Mouse (Mus musculus) cerebellum, adult 8-10 months (tissue): ENCODE measurements at regions not wholly inside any gene's neighbourhood (a gene's known extent, or its start where the extent isn't known, plus 50 kb on each side); places are given as distances from the start of the nearest gene placed in this dataset.
"Not testable (repeated sequence)": the region's sequence is repeated elsewhere in the genome, so short reads cannot be mapped to it uniquely, and the experiment has no call there.

Experiments used
- DNase-seq: peaks from one replicate; pipeline ENCODE4 v3.0.0; 2022

- no peak for DNase-seq
Observed at GRCm38 (mm10) chr16:50010074-50010473, 209.7 kb downstream of the Cd47 start.

DNA sequence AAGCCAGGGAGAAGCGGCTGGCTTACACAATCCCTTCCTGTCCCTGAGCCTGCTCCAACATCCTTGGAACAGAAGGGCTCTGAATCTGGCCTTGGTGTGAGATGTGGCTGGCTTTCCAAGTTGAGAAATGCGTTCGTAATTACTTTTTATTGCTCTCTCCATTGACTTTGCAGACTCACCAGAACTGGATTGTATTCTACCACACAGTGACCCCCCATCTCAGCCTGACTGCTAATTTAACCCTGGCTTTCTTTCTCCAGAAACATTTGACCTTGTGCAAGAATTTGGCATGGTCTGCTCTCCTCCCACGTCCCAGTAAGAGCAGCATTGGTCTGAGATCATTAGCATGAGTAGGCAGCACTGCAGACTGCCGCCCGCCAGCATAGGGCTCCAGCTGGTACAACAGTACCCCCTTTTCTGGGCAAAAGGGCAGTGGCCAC lies 210.2 kb downstream of the Cd47 start:
- DNase-seq = peak; percentile 74

DNA sequence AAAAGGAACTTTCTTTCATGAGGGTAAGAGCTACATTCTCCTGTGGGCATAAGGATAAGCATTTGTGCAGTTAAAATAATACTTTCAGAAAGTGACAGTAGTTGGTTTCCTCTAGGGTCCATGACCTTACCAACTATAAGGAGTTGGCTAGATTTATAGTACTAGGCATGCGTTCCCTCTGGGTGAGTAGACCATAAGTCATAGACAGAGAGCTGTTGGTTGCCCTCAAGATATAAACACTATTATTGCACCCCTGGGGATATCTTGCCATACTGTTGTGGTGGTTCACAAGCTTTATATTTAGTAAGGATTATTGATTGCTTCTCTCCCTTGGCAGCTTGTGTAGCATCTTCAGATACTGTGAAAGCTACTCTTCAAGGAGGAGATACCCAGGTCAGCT lies 223.6 kb downstream of the Cd47 start:
- no peak for DNase-seq

- DNase-seq = no peak
Observed at GRCm38 (mm10) chr16:50026100-50026884, 226.0 kb downstream of the Cd47 start.

DNA sequence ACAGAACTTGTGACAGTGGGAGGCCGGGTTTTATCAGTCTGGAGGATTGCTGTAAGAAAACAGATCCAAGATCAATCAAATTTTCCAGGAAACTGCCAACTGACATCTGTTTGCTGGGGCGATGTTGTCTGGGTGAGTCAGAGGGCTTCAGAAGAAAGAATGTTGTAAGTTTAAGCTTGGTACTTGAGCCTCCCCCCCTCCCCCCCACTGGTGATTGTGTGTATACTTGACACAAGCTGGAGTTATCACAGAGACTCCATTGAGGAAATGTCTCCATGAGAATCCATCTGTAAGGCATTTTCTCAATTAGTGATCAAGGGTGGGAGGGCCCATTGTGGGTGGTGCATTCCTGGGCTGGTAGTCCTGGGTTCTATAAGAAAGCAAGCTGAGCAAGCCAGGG lies 226.9 kb downstream of the Cd47 start:
- no peak for DNase-seq

DNA sequence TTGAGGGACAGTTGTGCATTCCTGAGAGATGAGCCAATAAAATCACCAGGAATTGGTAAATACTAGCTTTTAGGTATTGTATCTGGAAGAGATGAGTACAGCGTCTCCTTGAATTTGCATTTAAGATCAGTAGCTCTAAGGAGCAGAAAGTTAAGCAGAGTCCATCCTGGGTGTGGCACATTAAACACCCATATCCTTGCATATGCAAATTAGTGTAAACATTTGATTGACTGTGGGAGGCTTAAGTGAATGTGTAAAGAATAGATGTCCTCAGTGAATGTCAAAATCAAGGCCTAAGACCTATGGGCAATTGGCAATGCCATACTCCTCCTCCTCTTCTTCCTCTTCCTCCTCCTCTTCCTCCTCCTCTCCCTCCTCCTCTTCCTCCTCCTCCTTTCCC lies 229.4 kb downstream of the Cd47 start:
- DNase-seq = no peak

DNA sequence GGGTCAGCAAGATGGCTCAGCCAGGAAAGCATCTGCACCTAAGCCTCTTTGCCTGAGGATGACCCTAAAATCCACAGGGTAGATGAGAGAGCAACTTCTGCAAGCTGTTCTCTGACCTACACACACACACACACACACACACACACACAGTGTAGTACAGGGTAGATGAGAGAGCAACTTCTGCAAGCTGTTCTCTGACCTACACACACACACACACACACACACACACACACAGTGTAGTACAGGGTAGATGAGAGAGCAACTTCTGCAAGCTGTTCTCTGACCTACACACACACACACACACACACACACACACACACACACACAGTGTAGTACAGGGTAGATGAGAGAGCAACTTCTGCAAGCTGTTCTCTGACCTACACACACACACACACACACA lies 230.0 kb downstream of the Cd47 start:
- DNase-seq = not testable (repeated sequence)

GRCm38 (mm10) chr16:50030905-50031369 lies 230.6 kb downstream of the Cd47 start:
- DNase-seq = no peak

DNA sequence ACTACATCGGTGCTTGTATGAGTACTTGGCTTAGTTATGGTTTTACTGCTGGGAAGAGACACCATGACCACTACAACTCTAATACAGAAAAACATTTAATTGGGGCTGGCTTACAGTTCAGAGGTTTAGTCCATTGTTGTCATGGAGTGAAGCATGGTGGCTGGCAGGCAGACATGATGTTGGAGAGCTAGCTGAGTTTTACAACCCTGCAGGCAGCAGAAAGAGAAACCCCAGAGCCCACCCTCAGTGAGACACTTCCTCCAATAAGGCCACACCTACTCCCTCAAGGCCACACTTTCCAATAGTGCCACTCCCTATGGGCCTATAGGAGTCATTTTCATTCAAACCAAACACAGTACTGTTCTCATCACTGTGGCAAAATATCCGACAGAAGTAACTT lies 232.5 kb downstream of the Cd47 start:
- DNase-seq = no peak

- peak; percentile 48 for DNase-seq
Observed at GRCm38 (mm10) chr16:50036296-50036734, 236.0 kb downstream of the Cd47 start.

GRCm38 (mm10) chr16:50044103-50044502 lies 243.8 kb downstream of the Cd47 start:
- no peak for DNase-seq

DNA sequence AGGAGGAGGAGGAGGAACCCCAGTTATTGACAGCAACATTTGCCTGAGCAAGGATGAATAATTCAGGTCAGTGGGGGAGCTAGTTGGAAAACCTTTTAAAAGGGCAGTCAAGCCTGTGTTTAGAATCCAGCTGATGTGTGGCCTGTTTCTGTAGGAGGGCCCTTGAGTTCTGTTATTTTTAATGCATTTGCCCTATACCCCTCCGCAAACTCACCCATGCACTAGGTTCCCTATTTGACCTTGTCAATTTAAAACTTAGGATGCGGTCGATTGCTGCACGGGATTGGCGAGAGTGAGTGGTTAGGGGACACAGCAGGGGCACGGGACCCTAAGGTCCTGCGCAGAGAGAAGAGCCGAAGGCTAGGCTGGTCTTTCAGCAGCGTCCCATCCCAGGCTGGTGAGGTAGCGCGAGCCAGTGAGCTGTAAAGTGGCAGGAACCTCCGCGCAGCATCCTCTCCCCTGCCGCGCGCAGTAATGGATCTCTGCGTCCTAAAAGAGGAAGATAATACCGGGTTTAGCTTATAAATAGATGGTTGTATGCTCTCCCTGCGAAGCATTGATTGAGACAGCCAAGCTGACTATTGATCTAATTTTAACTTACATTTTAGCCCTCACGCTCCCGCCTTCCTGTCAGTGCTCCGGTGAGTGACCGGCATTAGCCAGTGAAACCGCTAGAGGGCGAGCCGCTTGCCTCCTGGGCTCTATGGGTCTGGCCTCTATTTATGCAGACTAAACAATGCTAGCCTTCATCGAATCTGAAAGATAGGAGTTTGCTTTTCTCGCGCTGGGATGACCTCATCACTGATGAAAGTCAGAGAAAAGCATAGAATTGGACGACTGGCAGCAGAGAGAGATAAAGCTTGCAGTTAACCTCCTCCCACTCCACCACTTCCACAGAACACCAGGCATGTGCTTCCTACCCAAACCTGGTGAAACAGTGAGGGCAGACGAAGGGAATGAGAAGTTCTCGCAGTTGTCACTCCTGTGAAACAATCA lies 245.5 kb downstream of the Cd47 start:
- peak; percentile 89 for DNase-seq

- no peak for DNase-seq
Observed at GRCm38 (mm10) chr16:50063540-50063939, 263.2 kb downstream of the Cd47 start.

- no peak for DNase-seq
Observed at GRCm38 (mm10) chr16:50065336-50066082, 265.2 kb downstream of the Cd47 start.

DNA sequence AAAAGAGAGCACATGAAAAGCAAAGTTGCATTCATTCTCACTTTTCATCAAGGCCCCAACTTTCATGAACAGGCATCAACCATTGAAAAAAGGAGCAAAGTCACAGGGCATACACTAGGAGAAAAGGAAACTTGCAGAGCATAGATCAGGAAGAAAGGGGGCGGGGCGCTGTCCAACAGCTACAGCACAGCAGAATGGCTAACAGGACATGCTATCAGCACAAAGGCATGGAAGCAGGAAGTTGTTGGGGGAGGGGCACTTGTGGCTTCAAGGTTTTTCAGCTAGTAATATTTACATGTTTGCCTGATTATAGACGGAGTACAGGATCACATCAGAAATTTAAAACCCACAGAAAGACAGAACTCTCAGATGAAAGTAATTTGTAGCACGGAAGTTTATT lies 268.7 kb downstream of the Cd47 start:
- DNase-seq = no peak

DNA sequence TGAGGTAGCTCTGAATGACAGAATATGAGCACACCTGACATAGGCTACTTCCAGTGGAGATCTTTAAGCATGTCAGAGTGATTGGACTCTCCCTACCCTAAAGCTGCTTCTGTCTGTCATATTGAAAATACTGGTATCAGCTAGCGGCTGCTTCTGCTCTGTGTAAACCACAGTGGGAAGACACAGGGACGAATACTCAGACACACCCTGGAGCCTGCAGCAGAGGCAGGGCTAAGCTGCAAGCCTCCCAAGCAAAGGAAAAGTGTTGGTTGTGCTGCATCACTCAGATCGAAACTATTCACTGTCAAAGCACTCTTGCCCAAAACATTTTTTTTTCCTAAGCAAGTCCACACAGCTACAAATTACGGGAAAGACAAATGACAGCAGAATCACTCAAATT lies 270.4 kb downstream of the Cd47 start:
- no peak for DNase-seq

- no peak for DNase-seq
Observed at GRCm38 (mm10) chr16:50072853-50073360, 272.6 kb downstream of the Cd47 start.

DNA sequence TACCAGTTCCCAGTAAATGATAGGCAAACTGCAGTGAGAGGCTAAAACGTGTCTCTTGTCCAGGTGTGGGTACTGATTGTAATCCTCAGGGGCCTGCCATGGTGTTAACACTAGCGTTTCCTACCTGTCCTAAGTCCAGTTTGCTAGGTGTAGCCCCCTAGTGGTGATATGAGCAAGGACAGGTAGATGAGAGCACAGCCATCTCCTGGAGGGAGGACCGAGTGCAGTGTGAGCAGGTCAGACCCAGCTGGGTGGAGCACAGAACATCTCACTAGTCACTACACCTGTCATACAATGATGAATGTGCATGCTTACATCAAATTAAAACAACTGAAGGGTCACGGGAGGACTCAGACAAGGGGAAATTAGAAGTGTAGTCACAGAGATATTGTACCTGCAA lies 273.6 kb downstream of the Cd47 start:
- DNase-seq = no peak

DNA sequence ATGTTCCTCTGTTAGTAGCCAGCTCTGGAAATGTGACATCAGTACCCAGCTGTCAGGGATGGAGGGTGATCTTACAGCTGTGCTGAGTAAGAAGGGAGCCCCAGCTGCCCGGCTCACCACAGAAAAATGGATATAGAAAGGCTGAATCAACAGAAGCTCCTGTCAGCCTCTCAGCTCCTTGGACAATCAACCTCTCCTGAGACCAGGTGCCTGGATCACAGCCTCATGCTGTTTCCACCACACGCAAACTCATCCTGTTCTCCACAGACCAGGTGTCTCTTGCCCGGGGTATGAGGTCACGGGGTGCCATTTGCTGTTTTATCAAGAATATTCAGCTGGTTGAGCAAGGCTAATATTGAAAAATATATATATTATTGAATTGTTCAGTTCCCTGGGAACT lies 275.3 kb downstream of the Cd47 start:
- no peak for DNase-seq

- no peak for DNase-seq
Observed at GRCm38 (mm10) chr16:50081511-50081910, 281.2 kb downstream of the Cd47 start.

- DNase-seq = no peak
Observed at GRCm38 (mm10) chr16:50092318-50092717, 292.0 kb downstream of the Cd47 start.

DNA sequence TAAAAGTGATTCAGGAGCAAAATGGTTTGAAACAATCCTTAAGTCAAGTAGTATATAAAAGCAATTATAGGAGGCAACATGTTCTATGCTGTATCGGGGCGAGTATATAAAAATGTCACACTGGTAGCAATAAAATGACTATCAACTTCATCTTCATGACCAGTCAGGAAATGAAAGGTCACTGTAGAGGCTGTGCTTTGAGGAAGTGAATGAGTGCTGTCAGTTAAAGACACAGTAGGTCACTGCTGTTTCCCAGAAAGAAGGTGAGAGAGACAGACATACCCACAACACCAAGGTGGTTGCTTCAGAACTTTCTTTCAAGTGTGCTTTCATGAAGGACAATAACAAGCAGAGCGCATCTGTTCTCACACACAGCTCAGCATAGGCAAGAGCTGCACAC lies 292.4 kb downstream of the Cd47 start:
- no peak for DNase-seq
